Mouse (Mus musculus): ENCODE results near the gene Gfy. TPM values are rescaled to one million over a fixed set of nuclear protein-coding genes. Genes with fewer than 3 reads are reported as not detected.

Gene Gfy
- polyA plus RNA-seq, 1 experiment from 2014 or later, result not detected

DNA sequence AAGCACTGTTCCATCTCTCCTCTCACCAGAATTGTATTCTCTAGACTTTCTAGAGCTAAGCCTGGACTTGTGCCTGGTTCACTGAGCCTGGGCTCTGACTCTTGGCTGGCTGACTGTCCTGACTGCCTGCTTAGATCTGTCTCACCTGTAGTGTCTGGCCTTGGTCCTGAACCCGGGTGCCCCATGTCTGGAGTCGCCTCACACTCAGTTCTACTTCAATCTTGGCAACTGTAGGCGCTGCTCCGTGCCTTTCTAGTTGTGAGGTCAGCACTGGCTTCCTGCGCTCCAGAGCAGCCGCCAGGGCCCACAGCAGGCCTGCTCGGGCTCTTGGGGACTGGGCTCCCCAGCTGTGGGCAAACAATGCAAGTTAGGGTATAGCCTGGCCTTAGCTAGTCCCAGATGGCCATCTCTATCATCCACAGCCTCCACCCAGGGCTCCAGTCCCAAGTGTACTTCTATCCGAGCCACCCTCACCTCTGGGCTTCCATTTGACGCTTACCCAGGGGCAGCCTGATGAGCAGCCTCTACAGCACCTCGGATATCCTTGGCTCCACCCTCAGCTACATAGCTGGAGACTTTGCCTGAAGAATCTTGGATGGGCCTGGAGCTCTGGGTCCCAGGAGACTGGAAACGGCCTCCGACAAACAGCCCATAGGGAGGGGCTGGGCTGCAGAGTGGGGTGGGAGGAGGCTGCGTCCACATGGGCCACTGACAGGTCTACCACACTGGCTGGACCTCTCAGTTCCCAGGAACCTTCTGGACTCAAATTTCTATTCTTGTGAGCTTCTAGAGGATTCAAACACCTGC lies 34.8 kb downstream of the Gfy start:
- Histone ChIP-seq H3K4me1 (ENCODE audit: insufficient read depth) (no peaks in the 10 kb centered on the region), H3K9me3 (ENCODE audit: low read depth, low read length) (no peaks in the 10 kb centered on the region), H3K27me3 (ENCODE audit: insufficient read depth, low read length) (no peaks in the 10 kb centered on the region), H3K4me2 (no peak overlapping the region), H3K4me3 (ENCODE audit: low read depth, low read length) (no peak overlapping the region), H3K9ac (no peak overlapping the region), H3K27ac (ENCODE audit: low read depth) (no peak overlapping the region), H3K36me3 (ENCODE audit: insufficient read depth) (peaks cover 64% of the 10 kb centered on the region; the same call in 1 of the 2 replicates)
- no peak for DNase-seq
- ATAC-seq (ENCODE audit: insufficient read depth), result no peak
- no peak for TF ChIP-seq CTCF (IDR thresholded peaks at IDR 0.05; ENCODE audit: low read depth)
- WGBS, result 78% methylated on average over 13 of the region's 13 CpGs

- Histone ChIP-seq H3K4me2 (no peak overlapping the region), H3K27me3 (ENCODE audit: insufficient read depth, low read length) (no peaks in the 10 kb centered on the region), H3K4me3 (ENCODE audit: low read depth, low read length) (no peak overlapping the region), H3K27ac (ENCODE audit: low read depth) (no peak overlapping the region), H3K36me3 (ENCODE audit: insufficient read depth) (peaks cover 48% of the 10 kb centered on the region; the same call in 1 of the 2 replicates), H3K4me1 (ENCODE audit: insufficient read depth) (no peaks in the 10 kb centered on the region), H3K9me3 (ENCODE audit: low read depth, low read length) (no peaks in the 10 kb centered on the region), H3K9ac (no peak overlapping the region)
- TF ChIP-seq CTCF (IDR thresholded peaks at IDR 0.05; ENCODE audit: low read depth), result no peak
- no peak for ATAC-seq (ENCODE audit: insufficient read depth)
- 83% methylated on average over 5 of the region's 5 CpGs for WGBS
- DNase-seq, result no peak
Measured at GRCm38 (mm10) chr7:45141914-45142313, 37.5 kb downstream of the Gfy start.

DNA sequence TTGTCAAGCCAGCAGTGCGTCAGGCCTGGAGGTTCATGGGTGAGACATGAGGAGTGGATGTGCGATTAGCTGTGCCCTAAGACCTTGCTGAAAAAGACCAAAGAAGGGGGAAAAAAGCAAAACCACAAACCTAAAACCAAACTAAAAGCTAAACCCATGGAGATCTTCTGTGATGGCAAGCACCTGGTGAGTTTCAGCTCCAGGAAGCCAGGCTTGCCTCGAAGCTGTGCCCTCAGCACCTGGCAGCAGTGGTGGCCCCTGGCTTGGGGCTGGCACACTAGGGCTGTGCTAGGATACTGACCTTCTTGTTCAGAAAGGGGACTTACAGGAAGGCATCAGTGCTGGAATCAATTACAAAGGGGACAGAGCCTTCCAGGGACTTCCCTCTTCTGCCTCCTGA lies 38.0 kb downstream of the Gfy start:
- Histone ChIP-seq H3K27ac (ENCODE audit: low read depth) (no peak overlapping the region), H3K4me1 (ENCODE audit: insufficient read depth) (no peaks in the 10 kb centered on the region), H3K4me3 (ENCODE audit: low read depth, low read length) (no peak overlapping the region), H3K9ac (no peak overlapping the region), H3K9me3 (ENCODE audit: low read depth, low read length) (no peaks in the 10 kb centered on the region), H3K27me3 (ENCODE audit: insufficient read depth, low read length) (no peaks in the 10 kb centered on the region), H3K4me2 (no peak overlapping the region), H3K36me3 (ENCODE audit: insufficient read depth) (peaks cover 46% of the 10 kb centered on the region; the same call in 1 of the 2 replicates)
- DNase-seq (no peak), ATAC-seq (ENCODE audit: insufficient read depth) (no peak)
- no peak for TF ChIP-seq CTCF (IDR thresholded peaks at IDR 0.05; ENCODE audit: low read depth)
- WGBS, result 83% methylated on average over 3 of the region's 3 CpGs

DNA sequence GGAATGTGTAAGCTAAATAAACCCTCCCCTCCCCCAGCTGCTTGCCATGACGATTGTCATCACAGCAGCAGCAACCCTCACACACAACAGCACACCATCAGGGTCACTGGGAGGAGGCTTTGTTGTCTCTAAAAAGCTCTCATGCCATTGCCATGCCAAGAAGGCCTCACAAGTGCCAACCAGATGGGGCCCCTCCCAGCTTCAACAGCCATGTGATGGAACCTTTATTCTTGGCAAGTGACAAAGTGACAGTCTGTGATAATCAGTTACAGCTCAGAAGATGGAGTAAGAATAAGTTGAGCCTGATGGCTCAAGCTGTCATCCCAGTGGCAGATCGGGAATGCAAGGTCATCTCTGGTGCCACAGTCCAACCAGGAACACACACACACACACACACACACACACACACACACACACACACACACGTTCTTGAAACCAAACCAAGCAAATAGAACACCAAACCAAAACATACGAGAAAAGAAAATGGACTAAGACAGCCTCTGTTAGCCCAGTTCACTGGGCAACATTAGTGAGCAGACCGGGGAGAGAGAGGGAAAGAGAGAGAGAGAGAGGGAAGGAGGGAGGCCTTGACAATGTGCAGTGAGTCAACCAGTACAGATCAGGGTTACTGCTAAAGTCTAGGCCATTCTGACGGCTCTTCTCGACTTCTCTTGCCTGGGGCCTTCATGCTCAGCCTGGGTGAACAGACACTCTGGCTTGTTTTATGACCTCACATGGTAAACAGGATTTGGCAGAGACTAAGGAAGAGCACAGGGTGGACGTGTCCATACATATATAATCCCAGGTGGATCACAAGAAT lies 39.3 kb downstream of the Gfy start:
- WGBS, result 68% methylated on average over 8 of the region's 8 CpGs

DNA sequence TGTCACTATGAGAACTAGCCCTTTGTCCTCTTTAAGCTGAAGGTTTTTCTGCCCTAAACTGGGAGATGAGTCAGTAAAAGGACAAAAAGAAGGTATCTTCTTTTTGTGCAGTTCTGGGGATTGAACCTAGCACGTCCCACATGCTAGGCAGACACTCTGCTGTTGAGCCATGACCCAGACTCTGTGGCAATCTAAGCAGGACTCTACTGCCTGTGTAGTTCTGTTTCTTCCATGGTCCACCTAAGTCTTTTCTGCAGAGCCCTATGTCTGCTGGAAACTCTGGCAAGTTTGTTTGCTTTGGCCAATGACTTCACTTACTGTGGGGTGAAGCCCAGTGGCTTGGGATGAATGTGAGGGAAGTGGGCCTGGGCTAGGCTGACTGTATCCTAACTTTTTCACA lies 41.0 kb downstream of the Gfy start:
- ATAC-seq (ENCODE audit: insufficient read depth) (no peak), DNase-seq (no peak)
- no peak for TF ChIP-seq CTCF (IDR thresholded peaks at IDR 0.05; ENCODE audit: low read depth)
- Histone ChIP-seq H3K9ac (no peak overlapping the region), H3K4me1 (ENCODE audit: insufficient read depth) (no peaks in the 10 kb centered on the region), H3K27ac (ENCODE audit: low read depth) (no peak overlapping the region), H3K27me3 (ENCODE audit: insufficient read depth, low read length) (peaks cover 4% of the 10 kb centered on the region; the same call in 1 of the 2 replicates), H3K4me3 (ENCODE audit: low read depth, low read length) (no peak overlapping the region), H3K9me3 (ENCODE audit: low read depth, low read length) (no peaks in the 10 kb centered on the region), H3K4me2 (no peak overlapping the region), H3K36me3 (ENCODE audit: insufficient read depth) (peaks cover 22% of the 10 kb centered on the region; the same call in 1 of the 2 replicates)
- 93% methylated on average over 1 of the region's 1 CpGs for WGBS

More for the DNA sequence above, 39.3 kb downstream of the Gfy start:
- Histone ChIP-seq H3K36me3 (ENCODE audit: insufficient read depth) (peaks cover 34% of the 10 kb centered on the region; the same call in 1 of the 2 replicates), H3K4me3 (ENCODE audit: low read depth, low read length) (no peak overlapping the region), H3K27ac (ENCODE audit: low read depth) (no peak overlapping the region), H3K9me3 (ENCODE audit: low read depth, low read length) (no peaks in the 10 kb centered on the region), H3K4me2 (no peak overlapping the region), H3K4me1 (ENCODE audit: insufficient read depth) (no peaks in the 10 kb centered on the region), H3K27me3 (ENCODE audit: insufficient read depth, low read length) (peaks cover 2% of the 10 kb centered on the region; the same call in 1 of the 2 replicates), H3K9ac (no peak overlapping the region)
- ATAC-seq (ENCODE audit: insufficient read depth) (no peak), DNase-seq (no peak)
- TF ChIP-seq CTCF (IDR thresholded peaks at IDR 0.05; ENCODE audit: low read depth), result no peak

GRCm38 (mm10) chr7:45137171-45138006 lies 42.0 kb downstream of the Gfy start:
- Histone ChIP-seq H3K27me3 (ENCODE audit: insufficient read depth, low read length) (peaks cover 4% of the 10 kb centered on the region; the same call in 1 of the 2 replicates), H3K9me3 (ENCODE audit: low read depth, low read length) (no peaks in the 10 kb centered on the region), H3K27ac (ENCODE audit: low read depth) (no peak overlapping the region), H3K36me3 (ENCODE audit: insufficient read depth) (peaks cover 12% of the 10 kb centered on the region; the same call in 1 of the 2 replicates), H3K4me1 (ENCODE audit: insufficient read depth) (no peaks in the 10 kb centered on the region), H3K9ac (no peak overlapping the region), H3K4me2 (no peak overlapping the region), H3K4me3 (ENCODE audit: low read depth, low read length) (no peak overlapping the region)
- TF ChIP-seq CTCF (IDR thresholded peaks at IDR 0.05; ENCODE audit: low read depth), result no peak
- 67% methylated on average over 12 of the region's 12 CpGs for WGBS
- DNase-seq (no peak), ATAC-seq (ENCODE audit: insufficient read depth) (no peak)
